ENCODE assay signal across 7 mouse cellular contexts in genomic region chr12:86905876-86906275, GRCm38 (mm10). TPM values are rescaled to one million over a fixed set of nuclear protein-coding genes. Genes with fewer than 3 reads are reported as not detected.
DNase-seq lines count a peak whose midpoint lies in the region; ATAC-seq and TF ChIP-seq lines count a peak whose summit lies in the region.

No protein-coding gene starts in this region.

- TF ChIP-seq EP300 in CH12.LX (IDR thresholded peaks at IDR 0.05; ENCODE audit: low read length) (no peak), ES-Bruce4 (IDR thresholded peaks at IDR 0.05; ENCODE audit: insufficient read depth, low read depth, low read length) (no peak)

- no peak for TF ChIP-seq RAD21 in CH12.LX (IDR thresholded peaks at IDR 0.05; ENCODE audit: low read depth, low read length)

- H3K4me3 ChIP-seq in kidney, embryonic 14.5 days (ENCODE audit: low read length), result no peak overlapping the region
- H3K4me3 ChIP-seq in kidney, adult 2 months (ENCODE audit: insufficient read depth, low read depth, low read length), result no peak overlapping the region
- H3K4me3 ChIP-seq in CH12.LX (replicated peaks in 1 of 3; ENCODE audit: low read depth in 2 of 3, low read length in 2 of 3, poor library complexity in 1 of 3) (peak overlapping the region in 1 of 3 experiments; percentile 2), ES-Bruce4 (ENCODE audit: low read depth, low read length) (no peak overlapping the region)
- H3K4me3 ChIP-seq in limb, embryonic 14.5 days (replicated peaks; ENCODE audit: low read length), result no peak overlapping the region

- no peak overlapping the region for H3K4me2 ChIP-seq in kidney, embryonic 14.5 days (replicated peaks; ENCODE audit: low read depth, low read length)
- H3K4me2 ChIP-seq in CH12.LX (ENCODE audit: insufficient read depth, low read depth, poor library complexity, severe bottlenecking), result no peak overlapping the region
- H3K4me2 ChIP-seq in limb, embryonic 14.5 days (replicated peaks; ENCODE audit: low read depth, low read length, severe bottlenecking), result no peak overlapping the region

- no peak overlapping the region for H3K9ac ChIP-seq in kidney, embryonic 14.5 days (ENCODE audit: low read depth, low read length)
- no peak overlapping the region; the same call in 1 of the 2 replicates for H3K9ac ChIP-seq in CH12.LX (ENCODE audit: insufficient read depth, low read depth)
- 0 out of 2 replicates have a peak overlapping the region, but pooled peaks have one; percentile 2 for H3K9ac ChIP-seq in ES-Bruce4 (ENCODE audit: low read depth, poor library complexity, severe bottlenecking)
- no peak overlapping the region for H3K9ac ChIP-seq in limb, embryonic 14.5 days (ENCODE audit: low read depth, low read length, severe bottlenecking)

- dilution Hi-C loops in CH12.LX (cut with MboI; ENCODE audit: extremely low pct_ligation_motif_present, extremely low pct_unique_long_range_greater_than_20kb, low sequenced_read_pairs), result no loop called here

- H3K79me2 ChIP-seq in CH12.LX (replicated peaks; ENCODE audit: control insufficient read depth, extremely low read depth, insufficient read depth, poor library complexity, severe bottlenecking), result no peaks in the 10 kb centered on the region

- H3K27ac ChIP-seq in kidney, embryonic 14.5 days (ENCODE audit: low read depth, low read length), result no peak overlapping the region
- H3K27ac ChIP-seq in kidney, adult 2 months (ENCODE audit: insufficient read depth, low read depth, low read length), result no peak overlapping the region
- peak overlapping the region; percentile 2; the same call in 1 of the 2 replicates for H3K27ac ChIP-seq in CH12.LX (ENCODE audit: insufficient read depth, low read depth)
- peak overlapping the region; percentile 67 for H3K27ac ChIP-seq in ES-Bruce4 (ENCODE audit: insufficient read depth, low read length)
- H3K27ac ChIP-seq in limb, embryonic 14.5 days (replicated peaks; ENCODE audit: low read depth, low read length), result no peak overlapping the region

- no peaks in the 10 kb centered on the region for H3K36me3 ChIP-seq in kidney, embryonic 14.5 days (ENCODE audit: control insufficient read depth, insufficient read depth, low read length)
- H3K36me3 ChIP-seq in kidney, adult 2 months (ENCODE audit: control insufficient read depth, insufficient read depth, low read length), result no peaks in the 10 kb centered on the region
- peaks cover 0 to 9% of the 10 kb centered on the region in 2 experiments for H3K36me3 ChIP-seq in CH12.LX (replicated peaks in 1 of 2; ENCODE audit: control insufficient read depth in 1 of 2, insufficient read depth in 1 of 2, low read length in 1 of 2)
- no peaks in the 10 kb centered on the region for H3K36me3 ChIP-seq in ES-Bruce4 (ENCODE audit: control insufficient read depth, insufficient read depth, low read length, poor library complexity, severe bottlenecking)
- no peaks in the 10 kb centered on the region for H3K36me3 ChIP-seq in limb, embryonic 14.5 days (ENCODE audit: control insufficient read depth, insufficient read depth, low read length)

- H3K27me3 ChIP-seq in kidney, embryonic 14.5 days (ENCODE audit: control insufficient read depth, insufficient read depth, low read length), result no peaks in the 10 kb centered on the region
- H3K27me3 ChIP-seq in kidney, adult 2 months (replicated peaks; ENCODE audit: control insufficient read depth, insufficient read depth, low read length), result no peaks in the 10 kb centered on the region
- H3K27me3 ChIP-seq in CH12.LX (replicated peaks), result no peaks in the 10 kb centered on the region
- H3K27me3 ChIP-seq in ES-Bruce4 (ENCODE audit: control insufficient read depth, insufficient read depth, low read length, poor library complexity, severe bottlenecking), result no peaks in the 10 kb centered on the region
- no peaks in the 10 kb centered on the region for H3K27me3 ChIP-seq in limb, embryonic 14.5 days (ENCODE audit: control insufficient read depth, insufficient read depth, low read length)

- in situ Hi-C loops in CH12.LX (cut with MboI; ENCODE audit: low pct_ligation_motif_present, low pct_unique_long_range_greater_than_20kb, low sequenced_read_pairs), result loop anchor here (5.0 kb wide), 1 partner anchor 109 kb away; no protein-coding TSS in a partner anchor

- peak; percentile 40; the same call in 1 of the 2 replicates for ATAC-seq in kidney, embryonic 14.5 days (ENCODE audit: low FRiP score, low TSS enrichment)
- ATAC-seq in limb, embryonic 14.5 days (ENCODE audit: low FRiP score, low read depth), result 0 out of 2 replicates have a peak, but pooled peaks have one; percentile 7

- H3K9me3 ChIP-seq in kidney, embryonic 14.5 days (ENCODE audit: control insufficient read depth, low read length), result no peaks in the 10 kb centered on the region
- H3K9me3 ChIP-seq in CH12.LX (replicated peaks; ENCODE audit: low read length) (no peaks in the 10 kb centered on the region), ES-Bruce4 (replicated peaks; ENCODE audit: control insufficient read depth, insufficient read depth, low read length, poor library complexity, severe bottlenecking) (no peaks in the 10 kb centered on the region)
- no peaks in the 10 kb centered on the region for H3K9me3 ChIP-seq in limb, embryonic 14.5 days (ENCODE audit: control insufficient read depth, low read length)

- WGBS in kidney, embryonic 14.5 days, result 59% methylated on average over 7 of the region's 7 CpGs
- 42% methylated on average over 7 of the region's 7 CpGs for WGBS in kidney, adult 2 months
- WGBS in limb, embryonic 14.5 days, result 57% methylated on average over 7 of the region's 7 CpGs

- H3K4me1 ChIP-seq in kidney, embryonic 14.5 days (ENCODE audit: control insufficient read depth, insufficient read depth, low read length), result peaks cover under 1% of the 10 kb centered on the region; the same call in 1 of the 2 replicates
- peaks cover 21% of the 10 kb centered on the region; the same call in 1 of the 2 replicates for H3K4me1 ChIP-seq in kidney, adult 2 months (ENCODE audit: control insufficient read depth, insufficient read depth, low read length)
- peaks cover 7 to 23% of the 10 kb centered on the region in 2 experiments for H3K4me1 ChIP-seq in CH12.LX (ENCODE audit: control insufficient read depth in 1 of 2, insufficient read depth in 2 of 2)
- peaks cover 13% of the 10 kb centered on the region for H3K4me1 ChIP-seq in ES-Bruce4 (ENCODE audit: control insufficient read depth, insufficient read depth, low read length)
- H3K4me1 ChIP-seq in limb, embryonic 14.5 days (ENCODE audit: control insufficient read depth, insufficient read depth, low read length), result peaks cover 21% of the 10 kb centered on the region

- DNase-seq in kidney, adult 2 months, result no peak
- DNase-seq in CH12.LX (ENCODE audit: extremely low read depth), result no peak
- DNase-seq in limb, embryonic 14.5 days (ENCODE audit: low spot score), result no peak
- DNase-seq in left cerebral cortex, adult 8-10 months (ENCODE audit: low spot score in 2 of 2), result no peak
- DNase-seq in ovary, adult 18-20 months (ENCODE audit: low spot score), result no peak

- no peak for TF ChIP-seq CTCF in kidney, adult 2 months (conservative IDR thresholded peaks at IDR 0.05; ENCODE audit: insufficient read depth, insufficient read length, low read depth, low read length)
- no peak for TF ChIP-seq CTCF in CH12.LX (conservative IDR thresholded peaks at IDR 0.05 in 1 of 2, IDR thresholded peaks at IDR 0.05 in 1 of 2; ENCODE audit: low read depth in 2 of 2, low read length in 2 of 2)
- TF ChIP-seq CTCF in ES-Bruce4 (IDR thresholded peaks at IDR 0.05; ENCODE audit: low read depth, low read length), result no peak

- no peak for TF ChIP-seq POLR2A in kidney, adult 2 months (IDR thresholded peaks at IDR 0.05; ENCODE audit: low read depth, low read length)
- TF ChIP-seq POLR2A in CH12.LX (IDR thresholded peaks at IDR 0.05; ENCODE audit: low read depth, low read length) (no peak), ES-Bruce4 (IDR thresholded peaks at IDR 0.05; ENCODE audit: insufficient read depth, low read length) (no peak)
- TF ChIP-seq POLR2A in limb, embryonic 14.5 days (IDR thresholded peaks at IDR 0.05; ENCODE audit: borderline replicate concordance, extremely low read depth, insufficient read depth, insufficient read length), result no peak

TF ChIP-seq in CH12.LX, 34 proteins besides CTCF, POLR2A, EP300 and RAD21 (continues in another document):
- TF ChIP-seq SIN3A (IDR thresholded peaks at IDR 0.05; ENCODE audit: low read length) (no peak), ZC3H11A (IDR thresholded peaks at IDR 0.05; ENCODE audit: low read depth, low read length) (no peak), KAT2A (IDR thresholded peaks at IDR 0.05; ENCODE audit: insufficient replicate concordance, low read length) (no peak), TCF12 (IDR thresholded peaks at IDR 0.05; ENCODE audit: low read depth, low read length) (no peak), ZMIZ1 (IDR thresholded peaks at IDR 0.05; ENCODE audit: low read depth, low read length) (no peak), USF2 (conservative IDR thresholded peaks at IDR 0.05; ENCODE audit: low read depth, low read length) (no peak), JUN (IDR thresholded peaks at IDR 0.05; ENCODE audit: insufficient read depth, low read depth, low read length) (no peak), ELF1 (IDR thresholded peaks at IDR 0.05; ENCODE audit: low read depth, low read length) (no peak), CHD2 (IDR thresholded peaks at IDR 0.05; ENCODE audit: low read length) (no peak), JUND (conservative IDR thresholded peaks at IDR 0.05; ENCODE audit: low read depth, low read length) (no peak)

RNA-seq across cellular contexts. Expression of gene Irf2bpl, which starts 21.3 kb away (rescaled TPM):
- 25.8 and 34.8 TPM in 2 replicates for polyA plus RNA-seq in kidney, embryonic 14.5 days (2014; fragmentation: Nextera tagmentation; extraction: Ambion mirVana)
- 22.0 and 27.8 TPM in 2 replicates for polyA plus RNA-seq in kidney, adult 2 months (2012; rRNA removed)
- total RNA-seq in CH12.LX (2012; rRNA removed) (19.6 and 21.4 TPM in 2 replicates), CH12.LX (2014; rRNA removed) (7.0 and 8.2 TPM in 2 replicates)
- polyA plus RNA-seq in CH12.LX (2012; ENCODE audit: insufficient read length, low read depth) (10.2 and 12.1 TPM in 2 replicates), ES-Bruce4 (2011; ENCODE audit: insufficient read depth, insufficient read length, low read depth, missing spikeins) (37.9 and 40.3 TPM in 2 replicates)
- 37.1 and 50.8 TPM in 2 replicates for polyA plus RNA-seq in limb, embryonic 14.5 days (2012; rRNA removed)
- polyA plus RNA-seq in limb, embryonic 14.5 days (2014; fragmentation: Nextera tagmentation; extraction: Ambion mirVana), result 33.9 and 37.0 TPM in 2 replicates
- total RNA-seq in left cerebral cortex, adult 8-10 months (2022), result 10 to 100 TPM; 60.7 to 74.9 (median 68.5) TPM

RNA-seq across cellular contexts. Expression of gene Cipc, which starts 41.0 kb away (rescaled TPM):
- polyA plus RNA-seq in kidney, embryonic 14.5 days (2014; fragmentation: Nextera tagmentation; extraction: Ambion mirVana), result 12.6 and 30.4 TPM in 2 replicates
- polyA plus RNA-seq in kidney, adult 2 months (2012; rRNA removed), result 28.8 and 34.2 TPM in 2 replicates
- 18.7 and 19.6 TPM in 2 replicates for total RNA-seq in CH12.LX (2012; rRNA removed)
- total RNA-seq in CH12.LX (2014; rRNA removed), result 15.7 and 16.7 TPM in 2 replicates
- 17.5 and 20.5 TPM in 2 replicates for polyA plus RNA-seq in CH12.LX (2012; ENCODE audit: insufficient read length, low read depth)
- 21.2 and 23.5 TPM in 2 replicates for polyA plus RNA-seq in ES-Bruce4 (2011; ENCODE audit: insufficient read depth, insufficient read length, low read depth, missing spikeins)
- 31.3 and 40.7 TPM in 2 replicates for polyA plus RNA-seq in limb, embryonic 14.5 days (2012; rRNA removed)
- polyA plus RNA-seq in limb, embryonic 14.5 days (2014; fragmentation: Nextera tagmentation; extraction: Ambion mirVana), result 20.0 and 21.4 TPM in 2 replicates
- total RNA-seq in left cerebral cortex, adult 8-10 months (2022), result 100 to 1,000 TPM in 1 of 4 experiments, 10 to 100 TPM in 3; 95.7 to 109 (median 99.4) TPM

Comparison
In these comparisons a context has a peak if more than half of its experiments do, and no peak if none do; other contexts are left out.
1. H3K27ac ChIP-seq: peak in CH12.LX (single experiment) and ES-Bruce4 (single experiment); none in kidney, embryonic 14.5 days (single experiment), kidney, adult 2 months (single experiment) and limb, embryonic 14.5 days (single experiment).